Mouse (Mus musculus) limb, embryonic 14.5 days (tissue): ENCODE measurements around the gene Gm21760. TPM values are rescaled to one million over a fixed set of nuclear protein-coding genes. Genes with fewer than 3 reads are reported as not detected.
"Not testable (repeated sequence)": the region's sequence is repeated elsewhere in the genome, so short reads cannot be mapped to it uniquely, and the experiment has no call there.

ENCODE experiments used
- ATAC-seq: fragments of 200-750 bp; cut with Nextera tagmentation; 2 replicates; pipeline ENCODE4 v1.8.0; 2017; ENCODE audit warnings: low read depth, moderate number of reproducible peaks, moderate TSS enrichment; ENCODE audit not compliant: low FRiP score
- DNase-seq: peaks from one replicate; pipeline ENCODE4 v3.0.0-alpha.2; 2015; ENCODE audit warnings: low spot score
- H3K27ac ChIP-seq: fragments of 300-500 bp; sonication (generic); replicated peaks from 2 replicates; pipeline ENCODE4 v1.5.1; 2014; ENCODE audit warnings: low read depth, mild to moderate bottlenecking, low read length, moderate library complexity, mixed read lengths
- H3K27me3 ChIP-seq: fragments of 300-500 bp; sonication (generic); 2 replicates; pipeline ENCODE4 v1.6.1; 2014; ENCODE audit warnings: low read length, mixed read lengths; ENCODE audit not compliant: control insufficient read depth, insufficient read depth
- H3K36me3 ChIP-seq: fragments of 300-500 bp; sonication (generic); 2 replicates; pipeline ENCODE4 v1.6.1; 2014; ENCODE audit warnings: mild to moderate bottlenecking, low read length, moderate library complexity, mixed read lengths; ENCODE audit not compliant: control insufficient read depth, insufficient read depth
- H3K4me1 ChIP-seq: fragments of 300-500 bp; sonication (generic); 2 replicates; pipeline ENCODE4 v1.6.1; 2014; ENCODE audit warnings: antibody characterized with exemption, low read length, mixed read lengths; ENCODE audit not compliant: control insufficient read depth, insufficient read depth
- H3K4me2 ChIP-seq: fragments of 300-500 bp; sonication (generic); replicated peaks from 2 replicates; pipeline ENCODE4 v1.6.1; 2014; ENCODE audit warnings: low read depth, mild to moderate bottlenecking, low read length, moderate library complexity; ENCODE audit not compliant: severe bottlenecking
- H3K4me3 ChIP-seq: fragments of 300-500 bp; sonication (generic); replicated peaks from 2 replicates; pipeline ENCODE4 v1.5.1; 2014; ENCODE audit warnings: low read length
- H3K9ac ChIP-seq: fragments of 300-500 bp; sonication (generic); 2 replicates; pipeline ENCODE4 v1.6.1; 2014; ENCODE audit warnings: mild to moderate bottlenecking, low read depth, low read length, moderate library complexity; ENCODE audit not compliant: severe bottlenecking
- H3K9me3 ChIP-seq: fragments of 300-500 bp; sonication (generic); 2 replicates; pipeline ENCODE4 v1.6.1; 2016; ENCODE audit warnings: low read length; ENCODE audit not compliant: control insufficient read depth
- WGBS: fragments of 180-500 bp; shearing (Covaris S2); extraction: QIAGEN DNeasy Blood & Tissue Kit; methylation state at CpG from one replicate; pipeline ENCODE4 v1.1.7; 2014; 5-methylcytosine and 5-hydroxymethylcytosine counted together
- polyA plus RNA-seq, 2 experiments: library from polyadenylated mRNA; depleted of rRNA in 1 of 2; stranded (reverse) in 1 of 2; unstranded in 1 of 2; fragments of >200 nt; fragmentation: Nextera tagmentation in 1 of 2; extraction: Ambion mirVana in 1 of 2; gene quantifications; 2 replicates each; pipeline versions ENCODE4 v1.2.1 to v1.2.3; 2012 to 2014

The Gm21760 gene
- polyA plus RNA-seq (2012; rRNA removed) (not detected in 2 replicates), polyA plus RNA-seq (2014; fragmentation: Nextera tagmentation; extraction: Ambion mirVana) (not detected in 2 replicates)

GRCm38 (mm10) chrY:80133479-80133878 lies at the start of gene Gm21760:
TSS of gene Gm21760 (plus strand) at chrY:80133779.
- not testable (repeated sequence) for H3K9me3 ChIP-seq, ATAC-seq, H3K36me3 ChIP-seq, H3K4me2 ChIP-seq, H3K4me3 ChIP-seq, H3K27ac ChIP-seq, H3K27me3 ChIP-seq, DNase-seq, H3K9ac ChIP-seq, H3K4me1 ChIP-seq
- no CpG with 5 or more reads among the region's 6 CpGs for WGBS
